28 mouse cellular contexts compared by ENCODE assay signal in genomic region chr7:25614831-25615705, GRCm38 (mm10). TPM values are rescaled to one million over a fixed set of nuclear protein-coding genes. Genes with fewer than 3 reads are reported as not detected.
DNase-seq lines count a peak whose midpoint lies in the region; ATAC-seq and TF ChIP-seq lines count a peak whose summit lies in the region.
"Had no signal": no experiment of that assay in that cellular context is flagged by ENCODE, and none has a peak within 500 bp of the region (broad histone marks: within the 10 kb centered on the region; RNA-seq: fewer than 3 reads in every experiment).

No protein-coding gene starts in this region.

- TF ChIP-seq CTCF in cerebellum, adult 2 months (IDR thresholded peaks at IDR 0.05; ENCODE audit: borderline replicate concordance, insufficient read depth, low read depth, low read length), result no peak
- no peak for TF ChIP-seq CTCF in kidney, postnatal 0 days (IDR thresholded peaks at IDR 0.05; ENCODE audit: low read depth)
- no peak for TF ChIP-seq CTCF in stomach, postnatal 0 days (IDR thresholded peaks at IDR 0.05; ENCODE audit: low read depth)

- no peak for ATAC-seq in kidney, postnatal 0 days (replicated peaks; ENCODE audit: low FRiP score, low read depth)
- ATAC-seq in kidney, embryonic 14.5 days (ENCODE audit: low FRiP score, low TSS enrichment), result no peak
- ATAC-seq in stomach, postnatal 0 days (ENCODE audit: low FRiP score, low TSS enrichment), result no peak
- ATAC-seq: activated CD4-positive, CD25-positive, alpha-beta regulatory T cell, adult 4 months; midbrain, embryonic 16.5 days had no signal

- peak; percentile 6 for DNase-seq in cerebellum, adult 11-12 months
- no peak for DNase-seq in cerebellum, adult 2 months
- DNase-seq in heart, embryonic 10.5 days (ENCODE audit: low spot score), result peak; percentile 66
- DNase-seq in heart, postnatal 4 days, result no peak
- no peak for DNase-seq in kidney, postnatal 0 days (ENCODE audit: low spot score)
- DNase-seq in stomach, postnatal 0 days (ENCODE audit: low spot score), result peak; percentile 12
- no peak for DNase-seq in right cerebral cortex, postnatal 4 days
- DNase-seq: adrenal gland, adult 8-10 months; cerebellum, adult 18-20 months; heart, postnatal 10 days; layer of hippocampus, postnatal 36 days had no signal

- H3K4me2 ChIP-seq in kidney, postnatal 0 days (ENCODE audit: low read length), result no peak overlapping the region
- H3K4me2 ChIP-seq in kidney, embryonic 14.5 days (replicated peaks; ENCODE audit: low read depth, low read length), result no peak overlapping the region
- H3K4me2 ChIP-seq in stomach, postnatal 0 days (replicated peaks; ENCODE audit: low read depth), result no peak overlapping the region
- H3K4me2 ChIP-seq: heart, embryonic 12.5 days; hindbrain, embryonic 13.5 days; neural tube, embryonic 13.5 days; stomach, embryonic 15.5 days had no signal

- no peak for TF ChIP-seq EP300 in stomach, postnatal 0 days (optimal IDR thresholded peaks at IDR 0.05)

- no peak overlapping the region for H3K27ac ChIP-seq in cerebellum, adult 2 months (ENCODE audit: insufficient read depth, low read length)
- H3K27ac ChIP-seq in heart, embryonic 10.5 days, result no peak overlapping the region
- H3K27ac ChIP-seq in kidney, postnatal 0 days, result 0 out of 2 replicates have a peak overlapping the region, but pooled peaks have one; percentile 25
- no peak overlapping the region for H3K27ac ChIP-seq in kidney, embryonic 14.5 days (ENCODE audit: low read depth, low read length)
- H3K27ac ChIP-seq in stomach, postnatal 0 days (replicated peaks), result no peak overlapping the region
- H3K27ac ChIP-seq: forebrain, embryonic 10.5 days; hindbrain, embryonic 13.5 days; layer of hippocampus, adult 2 months; macrophage; neural tube, embryonic 13.5 days; stomach, embryonic 15.5 days had no signal

- no peak for TF ChIP-seq POLR2A in cerebellum, adult 2 months (IDR thresholded peaks at IDR 0.05; ENCODE audit: borderline replicate concordance, insufficient read depth, low read length)

- no peak overlapping the region for H3K4me3 ChIP-seq in cerebellum, adult 2 months (replicated peaks; ENCODE audit: insufficient read depth, low read depth, low read length)
- no peak overlapping the region for H3K4me3 ChIP-seq in heart, embryonic 10.5 days
- no peak overlapping the region for H3K4me3 ChIP-seq in kidney, postnatal 0 days (replicated peaks; ENCODE audit: low read depth, low read length)
- H3K4me3 ChIP-seq in kidney, embryonic 14.5 days (ENCODE audit: low read length), result no peak overlapping the region
- no peak overlapping the region for H3K4me3 ChIP-seq in stomach, postnatal 0 days (ENCODE audit: low read depth, low read length)
- H3K4me3 ChIP-seq: forebrain, embryonic 10.5 days; heart, embryonic 12.5 days; hindbrain, embryonic 13.5 days; layer of hippocampus, adult 2 months; myocyte; neural tube, embryonic 13.5 days; stomach, embryonic 15.5 days had no signal

- no peaks in the 10 kb centered on the region for H3K4me1 ChIP-seq in cerebellum, adult 2 months (ENCODE audit: control insufficient read depth, insufficient read depth, low read length)
- peaks cover 6% of the 10 kb centered on the region; the same call in 1 of the 2 replicates for H3K4me1 ChIP-seq in heart, embryonic 10.5 days
- 0 out of 2 replicates have a peak, but pooled peaks cover 6% of the 10 kb centered on the region for H3K4me1 ChIP-seq in kidney, postnatal 0 days (replicated peaks; ENCODE audit: insufficient read depth, low read length)
- H3K4me1 ChIP-seq in kidney, embryonic 14.5 days (ENCODE audit: control insufficient read depth, insufficient read depth, low read length), result peaks cover 5% of the 10 kb centered on the region; the same call in 1 of the 2 replicates
- no peaks in the 10 kb centered on the region for H3K4me1 ChIP-seq in stomach, postnatal 0 days (replicated peaks; ENCODE audit: control insufficient read depth, insufficient read depth)

- no peak overlapping the region for H3K9ac ChIP-seq in kidney, postnatal 0 days (ENCODE audit: low read depth, low read length)
- no peak overlapping the region for H3K9ac ChIP-seq in kidney, embryonic 14.5 days (ENCODE audit: low read depth, low read length)
- no peak overlapping the region for H3K9ac ChIP-seq in stomach, postnatal 0 days (ENCODE audit: low read length)
- H3K9ac ChIP-seq: heart, embryonic 12.5 days; hindbrain, embryonic 13.5 days; neural tube, embryonic 13.5 days; stomach, embryonic 15.5 days had no signal

- no peaks in the 10 kb centered on the region for H3K9me3 ChIP-seq in heart, embryonic 10.5 days
- no peaks in the 10 kb centered on the region for H3K9me3 ChIP-seq in kidney, postnatal 0 days (replicated peaks; ENCODE audit: low read length)
- H3K9me3 ChIP-seq in kidney, embryonic 14.5 days (ENCODE audit: control insufficient read depth, low read length), result no peaks in the 10 kb centered on the region
- no peaks in the 10 kb centered on the region for H3K9me3 ChIP-seq in stomach, postnatal 0 days (ENCODE audit: control insufficient read depth, low read length)
- H3K9me3 ChIP-seq: forebrain, embryonic 10.5 days; heart, embryonic 12.5 days; hindbrain, embryonic 13.5 days; neural tube, embryonic 13.5 days; stomach, embryonic 15.5 days had no signal

- no peaks in the 10 kb centered on the region for H3K36me3 ChIP-seq in heart, embryonic 10.5 days
- no peaks in the 10 kb centered on the region for H3K36me3 ChIP-seq in kidney, postnatal 0 days (ENCODE audit: insufficient read depth, low read length)
- no peaks in the 10 kb centered on the region for H3K36me3 ChIP-seq in kidney, embryonic 14.5 days (ENCODE audit: control insufficient read depth, insufficient read depth, low read length)
- no peaks in the 10 kb centered on the region for H3K36me3 ChIP-seq in stomach, postnatal 0 days (ENCODE audit: control insufficient read depth, insufficient read depth, low read length)
- H3K36me3 ChIP-seq: forebrain, embryonic 10.5 days; heart, embryonic 12.5 days; hindbrain, embryonic 13.5 days; neural tube, embryonic 13.5 days; stomach, embryonic 15.5 days had no signal

- 63% methylated on average over 21 of the region's 21 CpGs for WGBS in cerebellum, adult 2 months
- WGBS in heart, embryonic 10.5 days, result 62% methylated on average over 21 of the region's 21 CpGs
- 67% methylated on average over 21 of the region's 21 CpGs for WGBS in kidney, postnatal 0 days
- WGBS in kidney, embryonic 14.5 days, result 73% methylated on average over 21 of the region's 21 CpGs
- 69% methylated on average over 21 of the region's 21 CpGs for WGBS in stomach, postnatal 0 days

- no peaks in the 10 kb centered on the region for H3K27me3 ChIP-seq in cerebellum, adult 2 months (ENCODE audit: control insufficient read depth, insufficient read depth, low read length)
- peaks cover 8% of the 10 kb centered on the region; the same call in 1 of the 2 replicates for H3K27me3 ChIP-seq in heart, embryonic 10.5 days (ENCODE audit: insufficient read depth, poor library complexity, severe bottlenecking)
- no peaks in the 10 kb centered on the region for H3K27me3 ChIP-seq in kidney, postnatal 0 days (ENCODE audit: insufficient read depth, low read length)
- no peaks in the 10 kb centered on the region for H3K27me3 ChIP-seq in kidney, embryonic 14.5 days (ENCODE audit: control insufficient read depth, insufficient read depth, low read length)
- no peaks in the 10 kb centered on the region for H3K27me3 ChIP-seq in stomach, postnatal 0 days (ENCODE audit: control insufficient read depth, insufficient read depth, low read length)
- H3K27me3 ChIP-seq: neural tube, embryonic 13.5 days; stomach, embryonic 15.5 days had no signal

RNA-seq across cellular contexts. Expression of gene Erich4, which starts 0.6 kb away (rescaled TPM):
- polyA plus RNA-seq in cerebellum, adult 2 months (2012; rRNA removed), result 0.11 and 0.13 TPM in 2 replicates
- not detected in 2 replicates for polyA plus RNA-seq in heart, embryonic 10.5 days (2016; fragmentation: Nextera tagmentation; extraction: Ambion mirVana)
- not detected for total RNA-seq in heart, postnatal 4 days (2021)
- polyA plus RNA-seq in kidney, postnatal 0 days (2015; fragmentation: Nextera tagmentation; extraction: Ambion mirVana), result 10.1 and 11.2 TPM in 2 replicates
- polyA plus RNA-seq in kidney, embryonic 14.5 days (2014; fragmentation: Nextera tagmentation; extraction: Ambion mirVana), result 0.29 and 0.32 TPM in 2 replicates
- 0.22 TPM in 1 of 2 replicates, not detected in the other for polyA plus RNA-seq in stomach, postnatal 0 days (2015; fragmentation: Nextera tagmentation; extraction: Ambion mirVana)
- total RNA-seq: adrenal gland, adult 8-10 months; gastrocnemius, adult 18-20 months; heart, postnatal 10 days; layer of hippocampus, adult 2 months; liver, adult 2 months had no signal
- polyA plus RNA-seq: activated CD4-positive, CD25-positive, alpha-beta regulatory T cell, adult 4 months; cortical plate, adult 2 months; embryonic facial prominence, embryonic 11.5 days; forebrain, embryonic 10.5 days; heart, embryonic 12.5 days; hindbrain, embryonic 13.5 days; limb, embryonic 11.5 days; liver, adult 2 months; macrophage; midbrain, embryonic 16.5 days; myocyte; neural tube, embryonic 13.5 days; thymus, postnatal 0 days had no signal

RNA-seq across cellular contexts. Expression of gene Dmac2, which starts 4.1 kb away (rescaled TPM):
- polyA plus RNA-seq in cerebellum, adult 2 months (2012; rRNA removed), result 109 and 113 TPM in 2 replicates
- polyA plus RNA-seq in heart, embryonic 10.5 days (2016; fragmentation: Nextera tagmentation; extraction: Ambion mirVana), result 48.9 and 54.6 TPM in 2 replicates
- total RNA-seq in heart, postnatal 4 days (2021), result 10 to 100 TPM; 46.1 to 49.5 TPM
- polyA plus RNA-seq in kidney, postnatal 0 days (2015; fragmentation: Nextera tagmentation; extraction: Ambion mirVana), result 68.6 and 68.9 TPM in 2 replicates
- 41.0 and 50.2 TPM in 2 replicates for polyA plus RNA-seq in kidney, embryonic 14.5 days (2014; fragmentation: Nextera tagmentation; extraction: Ambion mirVana)
- polyA plus RNA-seq in stomach, postnatal 0 days (2015; fragmentation: Nextera tagmentation; extraction: Ambion mirVana), result 25.4 and 29.2 TPM in 2 replicates

RNA-seq across cellular contexts. Expression of gene B3gnt8, which starts 11.4 kb away (rescaled TPM):
- polyA plus RNA-seq in cerebellum, adult 2 months (2012; rRNA removed), result 0.52 and 1.0 TPM in 2 replicates
- 5.2 and 5.4 TPM in 2 replicates for polyA plus RNA-seq in heart, embryonic 10.5 days (2016; fragmentation: Nextera tagmentation; extraction: Ambion mirVana)
- total RNA-seq in heart, postnatal 4 days (2021), result 1 to 10 TPM; 2.2 to 3.0 TPM
- polyA plus RNA-seq in kidney, postnatal 0 days (2015; fragmentation: Nextera tagmentation; extraction: Ambion mirVana), result 9.3 and 11.4 TPM in 2 replicates
- 4.5 and 5.2 TPM in 2 replicates for polyA plus RNA-seq in kidney, embryonic 14.5 days (2014; fragmentation: Nextera tagmentation; extraction: Ambion mirVana)
- polyA plus RNA-seq in stomach, postnatal 0 days (2015; fragmentation: Nextera tagmentation; extraction: Ambion mirVana), result 5.8 and 6.5 TPM in 2 replicates

RNA-seq across cellular contexts. Expression of gene Bckdha, which starts 43.7 kb away (rescaled TPM):
- 87.3 and 94.0 TPM in 2 replicates for polyA plus RNA-seq in cerebellum, adult 2 months (2012; rRNA removed)
- 51.7 and 51.8 TPM in 2 replicates for polyA plus RNA-seq in heart, embryonic 10.5 days (2016; fragmentation: Nextera tagmentation; extraction: Ambion mirVana)
- total RNA-seq in heart, postnatal 4 days (2021), result 10 to 100 TPM; 46.7 to 59.4 TPM
- 90.1 and 96.3 TPM in 2 replicates for polyA plus RNA-seq in kidney, postnatal 0 days (2015; fragmentation: Nextera tagmentation; extraction: Ambion mirVana)
- 60.6 and 69.6 TPM in 2 replicates for polyA plus RNA-seq in kidney, embryonic 14.5 days (2014; fragmentation: Nextera tagmentation; extraction: Ambion mirVana)
- polyA plus RNA-seq in stomach, postnatal 0 days (2015; fragmentation: Nextera tagmentation; extraction: Ambion mirVana), result 63.8 and 70.3 TPM in 2 replicates

RNA-seq across cellular contexts. Expression of gene Exosc5, which starts 43.9 kb away (rescaled TPM):
- polyA plus RNA-seq in cerebellum, adult 2 months (2012; rRNA removed), result 42.3 and 42.8 TPM in 2 replicates
- 50.6 and 74.8 TPM in 2 replicates for polyA plus RNA-seq in heart, embryonic 10.5 days (2016; fragmentation: Nextera tagmentation; extraction: Ambion mirVana)
- total RNA-seq in heart, postnatal 4 days (2021), result 10 to 100 TPM; 18.8 to 19.6 TPM
- polyA plus RNA-seq in kidney, postnatal 0 days (2015; fragmentation: Nextera tagmentation; extraction: Ambion mirVana), result 76.8 and 78.6 TPM in 2 replicates
- polyA plus RNA-seq in kidney, embryonic 14.5 days (2014; fragmentation: Nextera tagmentation; extraction: Ambion mirVana), result 93.5 and 98.8 TPM in 2 replicates
- 63.8 and 65.1 TPM in 2 replicates for polyA plus RNA-seq in stomach, postnatal 0 days (2015; fragmentation: Nextera tagmentation; extraction: Ambion mirVana)

Comparison
In these comparisons a context has a peak if more than half of its experiments do, and no peak if none do; other contexts are left out.
1. DNase-seq: peak in cerebellum, adult 11-12 months (single experiment), heart, embryonic 10.5 days (single experiment) and stomach, postnatal 0 days (single experiment); none in cerebellum, adult 2 months (0 of 2), heart, postnatal 4 days (single experiment), kidney, postnatal 0 days (single experiment) and right cerebral cortex, postnatal 4 days (single experiment).